Mouse (Mus musculus): ENCODE data around the gene Ttll3. TPM values are rescaled to one million over a fixed set of nuclear protein-coding genes. Genes with fewer than 3 reads are reported as not detected.

Ttll3 gene
- polyA plus RNA-seq, 1 experiment from 2014 or later: 7.2 TPM

DNA sequence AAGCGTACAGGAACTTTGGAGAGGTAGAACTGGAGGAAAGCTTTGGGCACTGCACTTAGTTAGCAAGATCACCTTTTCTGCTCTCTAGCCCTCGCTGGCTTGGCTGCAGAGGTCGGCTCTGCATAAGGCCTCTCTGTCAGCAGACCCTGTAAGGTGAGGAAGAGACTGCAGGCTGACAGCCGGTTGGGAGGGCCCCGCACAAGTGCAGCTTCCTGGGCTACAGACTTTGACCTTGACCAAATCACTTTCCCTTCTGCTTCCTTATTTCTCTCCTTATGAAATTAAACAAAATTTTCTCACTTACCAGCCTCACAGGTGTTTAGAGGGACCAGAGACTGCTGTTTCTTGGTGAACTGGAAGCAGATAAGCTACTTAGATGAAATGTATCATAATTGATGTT, 65.9 kb downstream of the Ttll3 start:
- DNase-seq (ENCODE audit: low spot score): no peak

DNA sequence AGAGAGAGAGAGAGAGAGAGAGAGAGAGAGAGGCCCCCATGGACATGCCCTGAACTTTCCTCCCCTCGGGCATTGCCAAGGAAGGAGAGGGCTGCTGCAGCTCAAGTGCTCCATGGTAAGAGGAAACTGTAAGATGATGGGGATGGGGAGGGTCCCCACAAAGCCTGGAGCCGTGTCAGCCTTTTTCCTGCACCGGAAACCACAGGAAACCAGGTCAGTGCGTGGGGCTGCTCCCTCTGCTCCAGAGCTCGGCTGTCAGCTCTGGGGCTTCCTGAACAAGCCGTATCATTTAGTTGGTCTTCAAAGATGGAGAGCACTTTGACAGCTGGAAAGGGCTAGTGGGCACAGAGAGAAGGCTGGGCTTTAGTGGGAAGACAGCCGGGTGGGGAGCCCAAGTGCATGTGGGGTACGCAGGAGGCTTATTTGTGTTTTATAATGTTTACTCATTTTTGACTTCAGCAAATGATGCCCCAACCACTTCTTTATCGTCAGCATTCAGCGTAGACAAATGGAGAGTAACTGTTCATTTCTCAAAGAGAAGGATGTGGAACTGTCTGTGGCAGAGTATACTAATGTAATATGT, 69.0 kb downstream of the Ttll3 start, which contains the start of gene Il17re:
Gene Il17re (plus strand): TSS at position 533 of the 583 bp plus-strand sequence.
- peak; percentile 68 for DNase-seq (ENCODE audit: low spot score)

DNA sequence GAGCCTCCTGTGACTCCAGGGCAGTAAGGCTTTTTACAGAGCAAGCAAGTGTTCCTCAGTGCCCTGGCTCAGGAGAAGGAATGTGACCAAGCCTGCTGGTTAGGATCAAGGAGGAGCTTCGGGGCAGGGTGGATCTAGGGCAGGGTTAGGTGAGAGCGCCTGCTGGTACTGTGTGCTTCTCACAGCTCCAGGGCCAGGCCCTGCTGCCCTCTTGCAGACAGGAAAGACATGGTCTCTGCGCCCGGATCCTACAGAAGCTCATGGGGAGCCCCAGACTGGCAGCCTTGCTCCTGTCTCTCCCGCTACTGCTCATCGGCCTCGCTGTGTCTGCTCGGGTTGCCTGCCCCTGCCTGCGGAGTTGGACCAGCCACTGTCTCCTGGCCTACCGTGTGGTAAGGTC, 69.6 kb downstream of the Ttll3 start:
- DNase-seq (ENCODE audit: low spot score): peak; percentile 34

DNA sequence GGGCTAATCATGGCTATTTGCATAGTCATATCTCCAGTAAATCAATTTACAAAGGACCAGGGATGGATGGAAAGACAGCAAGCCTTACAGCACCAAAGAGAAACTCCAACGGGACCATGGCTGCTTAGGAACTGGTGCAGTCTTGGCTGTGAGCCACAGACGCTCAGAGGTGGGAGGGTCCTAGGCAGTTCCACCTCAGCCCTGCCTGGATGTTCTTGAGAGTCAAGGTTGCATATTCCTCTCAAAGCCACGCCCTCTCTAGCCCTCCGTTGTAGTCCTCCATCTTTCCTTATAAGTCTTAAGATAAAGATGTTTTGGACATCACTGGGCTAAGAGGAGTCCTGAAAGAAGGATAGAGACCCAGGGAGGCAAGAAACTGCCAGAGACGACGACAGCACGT, 75.0 kb downstream of the Ttll3 start:
- no peak for DNase-seq (ENCODE audit: low spot score)

Small RNA genes lying within 50 kb of the gene (microRNA-seq; reads per million reads assigned to microRNA genes)
- gene Gm24387 (ENCODE audit: borderline number of aligned reads): not detected

Other genes with a start within 250 kb of the Ttll3 start
- gene Lhfpl4, start 193.9 kb upstream of the Ttll3 start, polyA plus RNA-seq (2015; fragmentation: Nextera tagmentation; extraction: Ambion mirVana): 0.27 and 0.66 TPM in 2 replicates
- gene Mtmr14, start 151.4 kb upstream of the Ttll3 start, polyA plus RNA-seq (2015; fragmentation: Nextera tagmentation; extraction: Ambion mirVana): 37.5 and 37.7 TPM in 2 replicates
- gene Cpne9, start 107.0 kb upstream of the Ttll3 start, polyA plus RNA-seq (2015; fragmentation: Nextera tagmentation; extraction: Ambion mirVana): 0.14 and 0.48 TPM in 2 replicates
- 19.8 and 20.5 TPM in 2 replicates for gene Brpf1, start 82.1 kb upstream of the Ttll3 start, polyA plus RNA-seq (2015; fragmentation: Nextera tagmentation; extraction: Ambion mirVana)
- 14.1 and 14.3 TPM in 2 replicates for gene Ogg1, start 62.3 kb upstream of the Ttll3 start, polyA plus RNA-seq (2015; fragmentation: Nextera tagmentation; extraction: Ambion mirVana)
- 10.9 and 12.7 TPM in 2 replicates for gene Camk1, start 45.3 kb upstream of the Ttll3 start, polyA plus RNA-seq (2015; fragmentation: Nextera tagmentation; extraction: Ambion mirVana)
- 37.5 and 39.5 TPM in 2 replicates for gene Tada3, start 11.4 kb upstream of the Ttll3 start, polyA plus RNA-seq (2015; fragmentation: Nextera tagmentation; extraction: Ambion mirVana)
- 528 and 562 TPM in 2 replicates for gene Arpc4, start 11.1 kb upstream of the Ttll3 start, polyA plus RNA-seq (2015; fragmentation: Nextera tagmentation; extraction: Ambion mirVana)
- gene Rpusd3, start 30.1 kb downstream of the Ttll3 start, polyA plus RNA-seq (2015; fragmentation: Nextera tagmentation; extraction: Ambion mirVana): 25.3 and 26.7 TPM in 2 replicates
- 0.37 and 1.5 TPM in 2 replicates for gene Cidec, start 46.5 kb downstream of the Ttll3 start, polyA plus RNA-seq (2015; fragmentation: Nextera tagmentation; extraction: Ambion mirVana)
- 69.1 and 70.6 TPM in 2 replicates for gene Jagn1, start 53.3 kb downstream of the Ttll3 start, polyA plus RNA-seq (2015; fragmentation: Nextera tagmentation; extraction: Ambion mirVana)
- gene Il17re, start 69.2 kb downstream of the Ttll3 start, polyA plus RNA-seq (2015; fragmentation: Nextera tagmentation; extraction: Ambion mirVana): 6.0 and 7.9 TPM in 2 replicates
- 5.0 and 6.5 TPM in 2 replicates for gene Il17rc, start 82.2 kb downstream of the Ttll3 start, polyA plus RNA-seq (2015; fragmentation: Nextera tagmentation; extraction: Ambion mirVana)
- 9.5 and 10.3 TPM in 2 replicates for gene Creld1, start 94.0 kb downstream of the Ttll3 start, polyA plus RNA-seq (2015; fragmentation: Nextera tagmentation; extraction: Ambion mirVana)
- 0.17 TPM in 2 replicates for gene Prrt3, start 112.7 kb downstream of the Ttll3 start, polyA plus RNA-seq (2015; fragmentation: Nextera tagmentation; extraction: Ambion mirVana)
- 92.3 and 94.4 TPM in 2 replicates for gene Emc3, start 142.4 kb downstream of the Ttll3 start, polyA plus RNA-seq (2015; fragmentation: Nextera tagmentation; extraction: Ambion mirVana)
- 10.2 and 11.2 TPM in 2 replicates for gene Fancd2, start 142.4 kb downstream of the Ttll3 start, polyA plus RNA-seq (2015; fragmentation: Nextera tagmentation; extraction: Ambion mirVana)
- 0.25 TPM in 1 of 2 replicates, not detected in the other for gene Fancd2os, start 211.5 kb downstream of the Ttll3 start, polyA plus RNA-seq (2015; fragmentation: Nextera tagmentation; extraction: Ambion mirVana)
- gene Brk1, start 215.5 kb downstream of the Ttll3 start, polyA plus RNA-seq (2015; fragmentation: Nextera tagmentation; extraction: Ambion mirVana): 267 and 274 TPM in 2 replicates
- gene Vhl, start 234.7 kb downstream of the Ttll3 start, polyA plus RNA-seq (2015; fragmentation: Nextera tagmentation; extraction: Ambion mirVana): 30.7 and 33.1 TPM in 2 replicates
- gene Irak2, start 249.2 kb downstream of the Ttll3 start, polyA plus RNA-seq (2015; fragmentation: Nextera tagmentation; extraction: Ambion mirVana): 2.2 and 2.7 TPM in 2 replicates